Mouse (Mus musculus) cerebellum, adult 2 months (tissue): ENCODE measurements around the gene Sun3.

Experiments used
- CTCF ChIP-seq: fragments of 200-500 bp; IDR thresholded peaks from 2 replicates; pipeline ENCODE4 v1.5.1; 2011; ENCODE audit warnings: low read depth, mild to moderate bottlenecking, control low read depth, low read length, moderate library complexity, borderline replicate concordance; ENCODE audit not compliant: insufficient read depth
- POLR2A ChIP-seq: fragments of 200-500 bp; IDR thresholded peaks from 2 replicates; pipeline ENCODE4 v1.6.1; 2011; ENCODE audit warnings: low read length, control low read depth, borderline replicate concordance; ENCODE audit not compliant: insufficient read depth

DNA sequence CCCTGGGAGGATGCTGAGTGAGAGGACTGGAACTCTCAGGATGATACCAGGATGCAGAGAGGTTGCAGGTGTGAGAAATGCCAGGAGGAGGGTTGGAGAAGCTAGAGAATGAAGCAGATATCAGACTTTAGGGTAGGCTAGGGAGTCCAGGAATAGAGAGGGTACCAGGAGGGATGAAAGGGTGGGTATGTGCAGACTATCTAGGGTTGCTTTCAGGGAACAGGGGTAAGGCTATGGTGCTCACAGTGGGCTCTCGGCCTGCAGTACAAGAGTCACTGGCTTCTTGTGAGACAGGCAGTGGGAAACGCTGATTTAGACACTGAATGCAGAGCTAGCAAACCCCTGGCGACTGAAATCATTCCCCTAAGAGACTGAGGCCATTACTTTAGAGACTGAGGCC is 75.6 kb downstream of the Sun3 start, which contains the start of gene Pkd1l1:
- no peak for TF ChIP-seq CTCF
- no peak for TF ChIP-seq POLR2A
